Mouse (Mus musculus): ENCODE data around the gene Ube2f. TPM values are rescaled to one million over a fixed set of nuclear protein-coding genes. Genes with fewer than 3 reads are reported as not detected.

Gene Ube2f
- total and polyA plus RNA-seq, 2 experiments from 2014 or later: 34.1 to 46.7 TPM

DNA sequence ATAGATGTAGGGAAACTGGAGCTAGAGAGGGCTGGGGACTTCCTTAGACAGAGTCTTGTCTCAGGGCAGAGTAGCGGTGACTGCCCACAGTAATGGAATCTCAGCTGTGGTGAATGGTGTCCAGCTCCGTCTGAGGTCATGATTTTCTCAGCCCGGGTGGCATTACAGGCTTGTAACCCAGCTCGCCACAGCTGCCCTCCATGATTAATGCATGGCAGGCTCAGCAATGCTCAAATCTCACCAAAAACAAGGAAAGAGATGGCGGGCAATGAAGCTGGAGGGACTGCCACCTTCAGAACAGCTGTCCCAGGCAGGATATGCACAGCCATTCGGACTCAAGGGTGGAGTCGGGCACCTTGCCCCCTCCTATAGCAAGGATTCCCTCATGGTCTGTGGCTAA, 87.3 kb downstream of the Ube2f start:
- no peaks in the 10 kb centered on the region for H3K27me3 ChIP-seq (ENCODE audit: insufficient read depth, low read length)
- no peaks in the 10 kb centered on the region for H3K4me1 ChIP-seq (ENCODE audit: insufficient read depth, low read length)
- H3K36me3 ChIP-seq (ENCODE audit: insufficient read depth, low read length): no peaks in the 10 kb centered on the region
- TF ChIP-seq CTCF (IDR thresholded peaks at IDR 0.05; ENCODE audit: low read depth): no peak
- no peaks in the 10 kb centered on the region for H3K9me3 ChIP-seq (ENCODE audit: low read length)
- 90% methylated on average over 7 of the region's 7 CpGs for WGBS
- no peak for DNase-seq (ENCODE audit: low spot score)
- H3K4me3 ChIP-seq (ENCODE audit: low read length): no peak overlapping the region
- no peak for ATAC-seq
- no peak overlapping the region for H3K9ac ChIP-seq (replicated peaks; ENCODE audit: low read length)
- no peak overlapping the region for H3K27ac ChIP-seq
- H3K4me2 ChIP-seq (ENCODE audit: low read depth, low read length): no peak overlapping the region

Other genes starting within 250 kb of the Ube2f start
- gene Rbm44, start 105.2 kb upstream of the Ube2f start, total RNA-seq (2014; rRNA removed): not detected in 2 replicates
- gene Rbm44, start 105.2 kb upstream of the Ube2f start, polyA plus RNA-seq (2015; fragmentation: Nextera tagmentation; extraction: Ambion mirVana): 0.11 and 0.25 TPM in 2 replicates
- gene Ramp1, start 70.5 kb upstream of the Ube2f start, total RNA-seq (2014; rRNA removed): 44.1 and 48.4 TPM in 2 replicates
- 44.7 and 46.8 TPM in 2 replicates for gene Ramp1, start 70.5 kb upstream of the Ube2f start, polyA plus RNA-seq (2015; fragmentation: Nextera tagmentation; extraction: Ambion mirVana)
- 15.2 TPM in 2 replicates for gene Scly, start 48.0 kb downstream of the Ube2f start, total RNA-seq (2014; rRNA removed)
- gene Scly, start 48.0 kb downstream of the Ube2f start, polyA plus RNA-seq (2015; fragmentation: Nextera tagmentation; extraction: Ambion mirVana): 9.7 and 9.9 TPM in 2 replicates
- gene Espnl, start 71.8 kb downstream of the Ube2f start, total RNA-seq (2014; rRNA removed): 0.07 and 0.26 TPM in 2 replicates
- 0.10 and 0.25 TPM in 2 replicates for gene Espnl, start 71.8 kb downstream of the Ube2f start, polyA plus RNA-seq (2015; fragmentation: Nextera tagmentation; extraction: Ambion mirVana)
- 0.31 and 0.79 TPM in 2 replicates for gene Klhl30, start 100.7 kb downstream of the Ube2f start, total RNA-seq (2014; rRNA removed)
- 0.25 and 0.29 TPM in 2 replicates for gene Klhl30, start 100.7 kb downstream of the Ube2f start, polyA plus RNA-seq (2015; fragmentation: Nextera tagmentation; extraction: Ambion mirVana)
- 0.25 and 0.42 TPM in 2 replicates for gene Erfe, start 116.1 kb downstream of the Ube2f start, total RNA-seq (2014; rRNA removed)
- gene Erfe, start 116.1 kb downstream of the Ube2f start, polyA plus RNA-seq (2015; fragmentation: Nextera tagmentation; extraction: Ambion mirVana): 0.15 and 0.19 TPM in 2 replicates
- gene Ilkap, start 148.5 kb downstream of the Ube2f start, total RNA-seq (2014; rRNA removed): 66.7 and 66.9 TPM in 2 replicates
- 119 and 120 TPM in 2 replicates for gene Ilkap, start 148.5 kb downstream of the Ube2f start, polyA plus RNA-seq (2015; fragmentation: Nextera tagmentation; extraction: Ambion mirVana)
- 154 and 160 TPM in 2 replicates for gene Hes6, start 163.7 kb downstream of the Ube2f start, total RNA-seq (2014; rRNA removed)
- gene Hes6, start 163.7 kb downstream of the Ube2f start, polyA plus RNA-seq (2015; fragmentation: Nextera tagmentation; extraction: Ambion mirVana): 129 and 131 TPM in 2 replicates
- gene Per2, start 209.0 kb downstream of the Ube2f start, total RNA-seq (2014; rRNA removed): 10.0 and 12.0 TPM in 2 replicates
- gene Per2, start 209.0 kb downstream of the Ube2f start, polyA plus RNA-seq (2015; fragmentation: Nextera tagmentation; extraction: Ambion mirVana): 4.2 and 5.1 TPM in 2 replicates
- 10.3 and 11.7 TPM in 2 replicates for gene Traf3ip1, start 244.3 kb downstream of the Ube2f start, total RNA-seq (2014; rRNA removed)
- gene Traf3ip1, start 244.3 kb downstream of the Ube2f start, polyA plus RNA-seq (2015; fragmentation: Nextera tagmentation; extraction: Ambion mirVana): 7.4 and 8.1 TPM in 2 replicates